Mouse (Mus musculus) intestine, embryonic 14.5 days (tissue): ENCODE measurements at regions not wholly inside any gene's neighbourhood (a gene's known extent, or its start where the extent isn't known, plus 50 kb on each side); places are given as distances from the start of the nearest gene placed in this dataset.
"Not testable (repeated sequence)": the region's sequence is repeated elsewhere in the genome, so short reads cannot be mapped to it uniquely, and the experiment has no call there.

ENCODE experiments used
- ATAC-seq: fragments of 200-750 bp; cut with Nextera tagmentation; replicated peaks from 2 replicates; pipeline ENCODE4 v1.8.0; 2017; ENCODE audit warnings: low read depth, moderate number of reproducible peaks, moderate TSS enrichment, moderate library complexity; ENCODE audit not compliant: low FRiP score, low TSS enrichment
- DNase-seq: peaks from one replicate; pipeline ENCODE4 v3.0.0-alpha.2; 2018; ENCODE audit warnings: low spot score
- H3K27ac ChIP-seq: fragments of 300-500 bp; sonication (generic); 2 replicates; pipeline ENCODE4 v1.5.1; 2014; ENCODE audit warnings: low read depth, mild to moderate bottlenecking, control low read depth
- H3K27me3 ChIP-seq: fragments of 300-500 bp; sonication (generic); replicated peaks from 2 replicates; pipeline ENCODE4 v1.6.1; 2014; ENCODE audit warnings: low read length, control low read depth; ENCODE audit not compliant: control insufficient read depth, insufficient read depth
- H3K36me3 ChIP-seq: fragments of 300-500 bp; sonication (generic); 2 replicates; pipeline ENCODE4 v1.6.1; 2014; ENCODE audit warnings: low read length, control low read depth; ENCODE audit not compliant: control insufficient read depth, insufficient read depth
- H3K4me1 ChIP-seq: fragments of 300-500 bp; sonication (generic); replicated peaks from 2 replicates; pipeline ENCODE4 v1.6.1; 2014; ENCODE audit warnings: low read length, control low read depth, mixed read lengths; ENCODE audit not compliant: control insufficient read depth, insufficient read depth
- H3K4me2 ChIP-seq: fragments of 300-500 bp; sonication (generic); 2 replicates; pipeline ENCODE4 v1.6.1; 2014; ENCODE audit warnings: low read length
- H3K4me3 ChIP-seq: fragments of 300-500 bp; sonication (generic); 2 replicates; pipeline ENCODE4 v1.5.1; 2014; ENCODE audit warnings: low read depth, low read length, control low read depth, mixed read lengths
- H3K9ac ChIP-seq: fragments of 300-500 bp; sonication (generic); 2 replicates; pipeline ENCODE4 v1.6.1; 2014; ENCODE audit warnings: mild to moderate bottlenecking, low read length
- H3K9me3 ChIP-seq: fragments of 300-500 bp; sonication (generic); 2 replicates; pipeline ENCODE4 v1.6.1; 2016; ENCODE audit warnings: low read length, control low read depth; ENCODE audit not compliant: control insufficient read depth
- WGBS: fragments of 180-500 bp; shearing (Covaris S2); extraction: QIAGEN DNeasy Blood & Tissue Kit; methylation state at CpG from one replicate; pipeline ENCODE4 v1.1.7; 2014; 5-methylcytosine and 5-hydroxymethylcytosine counted together

DNA sequence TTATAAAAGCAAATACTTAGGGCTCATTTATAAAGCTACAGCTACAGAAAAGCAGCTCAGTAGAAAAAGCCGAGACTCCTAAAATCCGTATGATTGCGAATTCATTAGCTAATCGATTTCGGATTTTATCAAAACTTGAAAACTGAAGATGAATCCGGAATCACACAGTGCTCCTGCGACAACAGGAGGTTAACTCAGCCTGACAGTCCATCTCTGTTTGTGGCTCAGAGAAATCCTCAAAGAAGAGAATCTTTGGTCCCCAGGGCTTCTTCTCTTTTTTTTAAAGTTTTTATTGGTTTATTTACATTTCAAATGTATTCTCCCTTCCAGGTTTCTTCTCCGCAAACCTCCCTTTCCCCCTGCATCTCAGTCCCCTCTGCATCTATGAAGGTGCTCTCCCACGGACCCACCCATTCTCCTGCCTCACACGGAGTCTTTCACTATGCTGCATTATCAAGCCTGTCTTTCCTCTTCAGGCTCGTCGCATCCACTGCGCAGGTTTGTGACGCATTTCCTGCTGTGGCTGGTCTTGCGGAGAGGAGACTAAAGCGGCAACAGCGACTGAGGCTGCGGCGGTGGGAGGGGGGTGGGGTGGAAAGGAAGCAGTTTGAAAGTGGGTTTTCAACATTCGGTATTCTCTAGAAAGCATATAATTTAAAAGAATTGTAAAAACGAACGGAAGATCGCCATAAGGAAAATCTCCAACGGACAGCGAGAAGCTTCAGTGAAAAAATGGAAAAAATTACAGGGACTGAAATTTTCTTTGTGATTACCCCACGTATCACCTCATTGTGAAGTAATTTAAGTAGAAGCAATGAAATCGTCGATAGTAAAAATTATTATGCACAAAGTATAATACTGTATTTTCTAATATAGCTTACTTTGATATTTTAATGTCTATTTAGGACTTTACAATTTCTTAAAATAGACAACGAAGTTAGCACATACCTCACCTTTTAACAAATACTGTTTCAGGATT lies 482.5 kb upstream of the Snrpn start:
- DNase-seq (peak; percentile 73), ATAC-seq (peak; percentile 85)
- Histone ChIP-seq H3K4me2 (peak overlapping the region; percentile 42), H3K9ac (0 out of 2 replicates have a peak overlapping the region, but pooled peaks have one; percentile 7), H3K4me3 (peak overlapping the region; percentile 28)
- not testable (repeated sequence) for H3K4me1 ChIP-seq, H3K27me3 ChIP-seq, H3K27ac ChIP-seq, H3K36me3 ChIP-seq, H3K9me3 ChIP-seq
- 29% methylated on average over 29 of the region's 29 CpGs for WGBS

DNA sequence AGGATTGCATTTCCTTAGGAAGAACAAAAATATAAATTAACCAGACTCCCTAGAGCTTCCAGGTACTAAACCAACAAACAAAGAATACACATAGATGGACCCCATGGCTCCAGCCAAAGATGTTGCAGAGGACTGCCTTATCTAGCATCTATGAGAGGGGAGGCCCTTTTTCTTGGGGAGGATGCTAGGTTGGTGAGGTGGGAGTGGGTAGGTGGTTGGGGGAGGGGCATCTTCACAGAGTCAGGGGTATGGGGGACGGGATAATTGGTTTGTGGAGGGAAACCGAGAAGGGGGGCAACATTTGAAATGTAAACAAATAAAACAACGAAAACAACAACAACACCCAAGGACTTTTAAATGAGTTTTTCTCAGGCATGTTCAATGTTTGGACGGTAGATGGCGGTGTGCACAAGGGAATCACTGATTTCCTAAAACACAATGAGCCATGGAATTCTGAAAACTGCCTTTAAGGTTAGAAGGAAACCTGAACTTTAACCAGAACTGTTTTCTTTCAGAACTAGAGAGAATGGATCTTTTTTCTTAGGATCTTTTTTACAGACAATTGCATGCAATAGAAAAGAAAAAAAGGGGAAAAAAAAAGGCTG lies 477.2 kb upstream of the Snrpn start:
- not testable (repeated sequence) for H3K4me3 ChIP-seq, ATAC-seq, H3K27me3 ChIP-seq, H3K9me3 ChIP-seq, H3K9ac ChIP-seq, H3K4me1 ChIP-seq, H3K36me3 ChIP-seq, H3K27ac ChIP-seq, H3K4me2 ChIP-seq
- WGBS: 3% methylated on average over 5 of the region's 5 CpGs
- DNase-seq: peak; percentile 55
